Mouse (Mus musculus) urinary bladder, adult 18-20 months (tissue): Measurements from ENCODE around the gene Gm2916.
"Not testable (repeated sequence)": the region's sequence is repeated elsewhere in the genome, so short reads cannot be mapped to it uniquely, and the experiment has no call there.

Experiments
- DNase-seq, 2 experiments: peaks; one replicate each; pipeline ENCODE4 v3.0.0; 2022; ENCODE audit warnings: low spot score in 2 of 2, mixed read lengths in 2 of 2

Gene Gm2916

DNA sequence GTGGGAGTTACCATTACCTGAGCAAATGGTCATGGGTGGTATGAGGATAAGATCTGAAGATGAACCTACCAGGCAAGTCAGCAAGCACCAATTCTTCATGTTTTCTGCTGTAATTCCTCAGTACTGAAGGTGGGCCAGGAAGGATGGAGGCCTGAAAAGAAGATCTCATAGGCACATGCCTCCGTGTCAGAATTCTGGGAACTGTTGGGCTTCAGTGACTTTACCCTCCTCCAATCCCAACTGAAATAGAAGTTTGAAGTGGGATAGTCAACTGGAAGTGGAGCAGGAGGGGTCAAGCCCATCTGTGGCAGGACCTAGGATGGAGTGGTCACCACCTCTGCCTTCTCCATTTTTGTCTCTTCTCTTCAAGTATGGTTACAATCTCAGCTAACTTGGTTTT lies at the start of gene Gm2916:
Gm2916 (plus strand) TSS at position 301 of the 400 bp plus-strand sequence.
- DNase-seq, result not testable (repeated sequence)

DNA sequence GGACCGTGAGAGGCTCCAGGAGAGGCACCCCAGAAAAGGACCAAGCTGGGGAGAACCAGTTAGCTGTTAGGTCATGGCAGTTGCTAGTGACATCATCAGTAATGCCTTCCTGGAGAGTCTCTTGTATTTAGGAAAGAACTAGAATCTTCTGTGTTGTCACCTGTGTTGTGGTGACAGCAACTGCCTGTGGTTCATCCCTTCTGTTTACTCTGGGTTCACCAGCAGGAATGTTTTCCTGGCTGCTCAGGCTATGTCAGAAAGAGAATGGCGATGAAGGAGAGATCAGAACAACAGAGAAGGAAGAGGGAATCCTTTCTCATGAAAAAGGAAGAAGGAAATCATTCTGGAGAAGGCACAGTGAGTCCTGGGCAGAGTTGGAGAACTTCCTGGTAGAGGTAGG lies 38.0 kb upstream of the Gm2916 start, which contains the start of gene Gm3033:
Gm3033 (plus strand) TSS at position 301 of the 400 bp plus-strand sequence.
- not testable (repeated sequence) for DNase-seq

DNA sequence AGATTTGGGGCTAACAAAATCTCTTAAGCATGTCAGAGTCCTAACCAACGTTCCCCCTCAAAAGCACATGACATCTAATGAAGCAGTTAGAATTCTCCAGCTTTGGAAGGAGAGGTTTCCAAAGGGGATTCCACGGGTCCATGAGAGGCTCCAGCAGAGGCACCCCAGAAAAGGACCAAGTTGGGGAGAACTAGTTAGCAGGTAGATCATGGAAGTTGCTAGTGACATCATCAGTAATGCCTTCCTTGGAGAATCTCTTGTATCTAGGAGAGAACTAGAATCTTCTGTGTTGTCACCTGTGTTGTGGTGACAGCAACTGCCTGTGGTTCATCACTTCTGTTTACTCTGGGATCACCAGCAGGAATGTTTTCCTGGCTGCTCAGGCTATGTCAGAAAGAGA lies 47.5 kb downstream of the Gm2916 start, which contains the start of gene Gm3029:
Gm3029 (plus strand) TSS at position 301 of the 400 bp plus-strand sequence.
- not testable (repeated sequence) for DNase-seq

DNA sequence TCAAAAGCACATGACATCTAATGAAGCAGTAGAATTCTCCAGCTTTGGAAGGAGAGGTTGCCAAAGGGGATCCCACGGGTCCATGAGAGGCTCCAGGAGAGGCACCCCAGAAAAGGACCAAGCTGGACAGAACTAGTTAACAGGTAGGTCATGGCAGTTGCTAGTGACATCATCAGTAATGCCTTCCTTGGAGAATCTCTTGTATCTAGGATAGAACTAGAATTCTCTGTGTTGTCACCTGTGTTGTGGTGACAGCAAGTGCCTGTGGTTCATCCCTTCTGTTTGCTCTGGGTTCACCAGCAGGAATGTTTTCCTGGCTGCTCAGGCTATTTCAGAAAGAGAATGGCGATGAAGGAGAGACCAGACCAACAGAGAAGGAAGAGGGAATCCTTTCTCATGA lies 79.3 kb downstream of the Gm2916 start, which contains the start of gene Gm3095:
Gm3095 (plus strand) TSS at position 301 of the 400 bp plus-strand sequence.
- DNase-seq, result not testable (repeated sequence)
